Mouse (Mus musculus) MEL (cell line): ENCODE data around the gene Atg9b. TPM values are rescaled to one million over a fixed set of nuclear protein-coding genes. Genes with fewer than 3 reads are reported as not detected.

Source experiments
- DNase-seq: peaks from one replicate; pipeline ENCODE4 v3.0.0; 2011; ENCODE audit warnings: low read depth, low spot score
- H3K27ac ChIP-seq: 2 replicates; pipeline ENCODE4 v1.5.1; 2012; ENCODE audit warnings: low read depth, mild to moderate bottlenecking, control low read depth, low read length, moderate library complexity; ENCODE audit not compliant: control insufficient read depth
- H3K27me3 ChIP-seq, 2 experiments: fragments of 150-350 bp in 1 of 2; sonication (generic) in 1 of 2; 2 replicates each; pipeline ENCODE4 v1.6.1; 2012; ENCODE audit warnings: low read length in 2 of 2, mild to moderate bottlenecking in 2 of 2, improper control_type of control experiment in 1 of 2, moderate library complexity in 1 of 2; ENCODE audit not compliant: insufficient read depth in 2 of 2, control insufficient read depth in 1 of 2
- H3K36me3 ChIP-seq, 2 experiments: 2 replicates each; pipeline ENCODE4 v1.6.1; 2012 to 2014; ENCODE audit warnings: low read length in 2 of 2, improper control_type of control experiment in 1 of 2, inconsistent platforms in 1 of 2, mild to moderate bottlenecking in 1 of 2; ENCODE audit not compliant: insufficient read depth in 2 of 2, control insufficient read depth in 1 of 2
- H3K4me1 ChIP-seq, 2 experiments: fragments of 150-350 bp in 1 of 2; sonication (generic) in 1 of 2; 2 replicates each; pipeline ENCODE4 v1.6.1; 2012; ENCODE audit warnings: low read length in 2 of 2, improper control_type of control experiment in 1 of 2, mild to moderate bottlenecking in 1 of 2; ENCODE audit not compliant: insufficient read depth in 2 of 2, control insufficient read depth in 1 of 2
- H3K4me3 ChIP-seq, 2 experiments: fragments of 150-350 bp in 1 of 2; sonication (generic) in 1 of 2; 2 replicates each; pipeline ENCODE4 v1.5.1; 2012; ENCODE audit warnings: low read depth in 2 of 2, low read length in 2 of 2, mild to moderate bottlenecking in 2 of 2, moderate library complexity in 2 of 2, control low read depth in 1 of 2, improper control_type of control experiment in 1 of 2; ENCODE audit not compliant: control insufficient read depth in 1 of 2, insufficient read depth in 1 of 2
- H3K79me2 ChIP-seq: 2 replicates; pipeline ENCODE4 v1.6.1; 2012; ENCODE audit warnings: mild to moderate bottlenecking, low read length, moderate library complexity; ENCODE audit not compliant: control insufficient read depth, poor library complexity, insufficient read depth
- H3K9ac ChIP-seq: 2 replicates; pipeline ENCODE4 v1.6.1; 2012; ENCODE audit warnings: low read depth, mild to moderate bottlenecking, control low read depth, low read length, moderate library complexity; ENCODE audit not compliant: control insufficient read depth, poor library complexity, severe bottlenecking
- H3K9me3 ChIP-seq: fragments of 150-350 bp; sonication (generic); replicated peaks from 2 replicates; pipeline ENCODE4 v1.6.1; 2012; ENCODE audit warnings: mild to moderate bottlenecking, low read length, improper control_type of control experiment, moderate library complexity; ENCODE audit not compliant: insufficient read depth
- BHLHE40 ChIP-seq: IDR thresholded peaks from 2 replicates; pipeline ENCODE4 v1.6.1; 2012; ENCODE audit warnings: low read depth, mild to moderate bottlenecking, inconsistent platforms, low read length, improper control_type of control experiment, borderline replicate concordance
- CHD1 ChIP-seq: IDR thresholded peaks from 2 replicates; pipeline ENCODE4 v1.6.1; 2012; ENCODE audit warnings: low read depth, mild to moderate bottlenecking, inconsistent platforms, low read length, improper control_type of control experiment
- E2F4 ChIP-seq: IDR thresholded peaks from 2 replicates; pipeline ENCODE4 v1.6.1; 2011; ENCODE audit warnings: low read depth, low read length, improper control_type of control experiment, borderline replicate concordance
- ELF1 ChIP-seq: IDR thresholded peaks from 2 replicates; pipeline ENCODE4 v1.6.1; 2014; ENCODE audit warnings: low read depth, mild to moderate bottlenecking, inconsistent platforms, low read length, improper control_type of control experiment, moderate library complexity
- EP300 ChIP-seq, 2 experiments: IDR thresholded peaks; 2 replicates each; pipeline ENCODE4 v1.6.1; 2011; ENCODE audit warnings: improper control_type of control experiment in 2 of 2, low read length in 2 of 2, low read depth in 1 of 2, mild to moderate bottlenecking in 1 of 2
- ETS1 ChIP-seq: IDR thresholded peaks from 2 replicates; pipeline ENCODE4 v1.6.1; 2012; ENCODE audit warnings: low read depth, mild to moderate bottlenecking, inconsistent platforms, low read length, improper control_type of control experiment, moderate library complexity
- GABPA ChIP-seq: IDR thresholded peaks from 2 replicates; pipeline ENCODE4 v1.6.1; 2012; ENCODE audit warnings: low read depth, mild to moderate bottlenecking, inconsistent platforms, low read length, improper control_type of control experiment, moderate library complexity
- MAFK ChIP-seq: IDR thresholded peaks from 2 replicates; pipeline ENCODE4 v1.6.1; 2011; ENCODE audit warnings: low read depth, mild to moderate bottlenecking, low read length, improper control_type of control experiment, borderline replicate concordance
- MAX ChIP-seq: IDR thresholded peaks from 2 replicates; pipeline ENCODE4 v1.6.1; 2011; ENCODE audit warnings: low read length, improper control_type of control experiment
- MAZ ChIP-seq: IDR thresholded peaks from 2 replicates; pipeline ENCODE4 v1.6.1; 2012; ENCODE audit warnings: low read depth, mild to moderate bottlenecking, inconsistent platforms, low read length, improper control_type of control experiment
- MXI1 ChIP-seq: IDR thresholded peaks from 2 replicates; pipeline ENCODE4 v1.6.1; 2011; ENCODE audit warnings: mild to moderate bottlenecking, low read depth, low read length, improper control_type of control experiment
- MYB ChIP-seq: IDR thresholded peaks from 2 replicates; pipeline ENCODE4 v1.6.1; 2011; ENCODE audit warnings: mild to moderate bottlenecking, low read depth, low read length, improper control_type of control experiment
- MYC ChIP-seq: IDR thresholded peaks from 2 replicates; pipeline ENCODE4 v1.6.1; 2011; ENCODE audit warnings: low read depth, mild to moderate bottlenecking, low read length, improper control_type of control experiment, moderate library complexity
- NRF1 ChIP-seq: IDR thresholded peaks from 2 replicates; pipeline ENCODE4 v1.6.1; 2014; ENCODE audit warnings: low read depth, mild to moderate bottlenecking, inconsistent platforms, low read length, improper control_type of control experiment, moderate library complexity; ENCODE audit not compliant: poor library complexity, insufficient read depth, severe bottlenecking
- POLR2AphosphoS5 ChIP-seq: IDR thresholded peaks from 2 replicates; pipeline ENCODE4 v1.6.1; 2012; ENCODE audit warnings: low read depth, borderline replicate concordance, mild to moderate bottlenecking, inconsistent platforms, low read length, moderate library complexity, mixed read lengths
- RCOR1 ChIP-seq: IDR thresholded peaks from 2 replicates; pipeline ENCODE4 v1.6.1; 2012; ENCODE audit warnings: low read depth, mild to moderate bottlenecking, inconsistent platforms, low read length, improper control_type of control experiment
- SIN3A ChIP-seq: IDR thresholded peaks from 2 replicates; pipeline ENCODE4 v1.6.1; 2012; ENCODE audit warnings: low read length, improper control_type of control experiment, inconsistent platforms
- TCF12 ChIP-seq: IDR thresholded peaks from 2 replicates; pipeline ENCODE4 v1.6.1; 2014; ENCODE audit warnings: low read depth, mild to moderate bottlenecking, inconsistent platforms, low read length, improper control_type of control experiment, moderate library complexity
- USF1 ChIP-seq: IDR thresholded peaks from 2 replicates; pipeline ENCODE4 v1.6.1; 2014; ENCODE audit warnings: low read depth, mild to moderate bottlenecking, inconsistent platforms, low read length, improper control_type of control experiment, moderate library complexity
- polyA plus RNA-seq, 2 experiments: library from polyadenylated mRNA; stranded (reverse) in 1 of 2; unstranded in 1 of 2; fragments of >175 nt in 1 of 2; fragments of >200 nt in 1 of 2; gene quantifications; 2 replicates each; pipeline versions ENCODE4 v1.2.1 to v1.2.4; 2012; ENCODE audit warnings: low replicate concordance in 2 of 2, low read depth in 1 of 2; ENCODE audit not compliant: insufficient read length in 2 of 2, insufficient read depth in 1 of 2, missing spikeins in 1 of 2
- total RNA-seq: library from RNA; depleted of rRNA; stranded (reverse); fragments of 300-350 nt; gene quantifications from 2 replicates; pipeline ENCODE4 v1.2.3, GENCODE M21; 2012

Gene Atg9b
- total and polyA plus RNA-seq, 3 experiments: 41.2 to 41.5 TPM; not detected in 1

- H3K27me3 ChIP-seq: no peaks in the 10 kb centered on the region
These were observed 49.0 kb downstream of the Atg9b start for GRCm38 (mm10) chr5:24342966-24343365.

GRCm38 (mm10) chr5:24342205-24342963 lies 49.6 kb downstream of the Atg9b start:
- 0 out of 2 replicates have a peak, but pooled peaks have one; percentile 17 for TF ChIP-seq MAX
- TF ChIP-seq ETS1: peak; percentile 59; the same call in 1 of the 2 replicates
- no peak for TF ChIP-seq MAZ
- TF ChIP-seq MXI1: peak; percentile 45; the same call in 1 of the 2 replicates
- peak; percentile 43; the same call in 1 of the 2 replicates for TF ChIP-seq TCF12
- TF ChIP-seq EP300 (IDR thresholded peaks at IDR 0.05; ENCODE audit: low read depth in 1 of 2, low read length in 2 of 2): peak in 1 of 2 experiments; percentile 54; a peak in 3 of 4 replicates

More at GRCm38 (mm10) chr5:24342966-24343365, 49.0 kb downstream of the Atg9b start:
- H3K27ac ChIP-seq: peak overlapping the region; percentile 97
- no peak for DNase-seq
- TF ChIP-seq ELF1 (no peak), GABPA (no peak), MAX (0 out of 2 replicates have a peak, but pooled peaks have one; percentile 20), POLR2AphosphoS5 (no peak), ETS1 (no peak), E2F4 (no peak), CHD1 (no peak), EP300 (IDR thresholded peaks at IDR 0.05; ENCODE audit: low read depth in 1 of 2, low read length in 2 of 2) (no peak)
- peaks cover 0 to 34% of the 10 kb centered on the region in 2 experiments; a peak in 3 of 4 replicates for H3K36me3 ChIP-seq
- peak overlapping the region; percentile 73 for H3K9ac ChIP-seq
- no peaks in the 10 kb centered on the region; the same call in 1 of the 2 replicates for H3K79me2 ChIP-seq
- H3K4me3 ChIP-seq: peak overlapping the region; percentile 1 to 40; a peak in 3 of 4 replicates
- H3K4me1 ChIP-seq: peaks cover 34 to 55% of the 10 kb centered on the region in 2 experiments
- no peaks in the 10 kb centered on the region for H3K9me3 ChIP-seq

GRCm38 (mm10) chr5:24337821-24338220 lies 54.1 kb downstream of the Atg9b start:
- Histone ChIP-seq H3K4me1 (peaks cover 11 to 22% of the 10 kb centered on the region in 2 experiments), H3K9ac (no peak overlapping the region), H3K4me3 (no peak overlapping the region), H3K79me2 (no peaks in the 10 kb centered on the region), H3K27me3 (no peaks in the 10 kb centered on the region), H3K36me3 (peaks cover 0 to 8% of the 10 kb centered on the region in 2 experiments; a peak in 3 of 4 replicates), H3K9me3 (no peaks in the 10 kb centered on the region), H3K27ac (no peak overlapping the region)
- TF ChIP-seq MAX: no peak
- no peak for TF ChIP-seq MYB
- TF ChIP-seq ELF1: no peak
- no peak for TF ChIP-seq MAFK
- TF ChIP-seq BHLHE40: no peak
- no peak for TF ChIP-seq NRF1
- TF ChIP-seq SIN3A: no peak
- no peak for TF ChIP-seq RCOR1
- TF ChIP-seq USF1: no peak
- TF ChIP-seq MYC: no peak
- DNase-seq: peak; percentile 50

More at GRCm38 (mm10) chr5:24342205-24342963, 49.6 kb downstream of the Atg9b start:
- Histone ChIP-seq H3K4me1 (peaks cover 31 to 54% of the 10 kb centered on the region in 2 experiments), H3K36me3 (peaks cover 0 to 31% of the 10 kb centered on the region in 2 experiments; a peak in 3 of 4 replicates), H3K9ac (peak overlapping the region; percentile 73), H3K27me3 (no peaks in the 10 kb centered on the region), H3K9me3 (no peaks in the 10 kb centered on the region), H3K27ac (peak overlapping the region; percentile 97), H3K79me2 (no peaks in the 10 kb centered on the region; the same call in 1 of the 2 replicates), H3K4me3 (peak overlapping the region; percentile 1 to 40; a peak in 3 of 4 replicates)
- DNase-seq: peak; percentile 42
